Mouse (Mus musculus): Measurements from ENCODE around the gene Tmem63a.
"Not testable (repeated sequence)": the region's sequence is repeated elsewhere in the genome, so short reads cannot be mapped to it uniquely, and the experiment has no call there.

Tmem63a gene

DNA sequence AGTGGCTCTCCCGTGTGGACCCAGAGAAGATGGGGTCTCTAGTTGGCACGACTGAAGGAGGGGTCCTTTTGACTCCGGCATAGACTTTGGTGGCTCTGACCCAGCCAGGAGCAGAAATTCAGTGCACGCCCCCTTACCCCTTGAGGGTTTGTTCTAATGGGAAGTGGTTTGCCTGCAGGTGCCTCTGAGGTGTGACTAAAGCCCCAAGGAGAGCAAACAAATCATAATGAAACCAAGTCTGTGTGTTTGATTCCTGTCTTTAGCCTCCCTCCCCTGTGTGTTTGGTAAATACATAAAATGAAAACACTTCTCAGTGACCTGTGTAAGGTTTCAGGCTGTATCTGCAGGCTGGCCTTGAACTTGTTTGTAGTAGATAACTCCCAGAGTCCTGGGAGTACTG is 15.9 kb upstream of the Tmem63a start:
- DNase-seq (ENCODE audit: low read depth, low spot score), result peak; percentile 58

- no peak for DNase-seq (ENCODE audit: low read depth, low spot score)
Measured at GRCm38 (mm10) chr1:180929599-180929998, 12.5 kb upstream of the Tmem63a start.

GRCm38 (mm10) chr1:180931106-180931505 is 11.0 kb upstream of the Tmem63a start:
- DNase-seq (ENCODE audit: low read depth, low spot score), result no peak

- DNase-seq (ENCODE audit: low read depth, low spot score), result no peak
Measured at GRCm38 (mm10) chr1:180933659-180934058, 8.5 kb upstream of the Tmem63a start.

GRCm38 (mm10) chr1:180934467-180935419 is 7.4 kb upstream of the Tmem63a start, which contains the start of gene Lefty1:
TSS of gene Lefty1 (plus strand) at chr1:180935022.
- DNase-seq (ENCODE audit: low read depth, low spot score), result no peak

DNA sequence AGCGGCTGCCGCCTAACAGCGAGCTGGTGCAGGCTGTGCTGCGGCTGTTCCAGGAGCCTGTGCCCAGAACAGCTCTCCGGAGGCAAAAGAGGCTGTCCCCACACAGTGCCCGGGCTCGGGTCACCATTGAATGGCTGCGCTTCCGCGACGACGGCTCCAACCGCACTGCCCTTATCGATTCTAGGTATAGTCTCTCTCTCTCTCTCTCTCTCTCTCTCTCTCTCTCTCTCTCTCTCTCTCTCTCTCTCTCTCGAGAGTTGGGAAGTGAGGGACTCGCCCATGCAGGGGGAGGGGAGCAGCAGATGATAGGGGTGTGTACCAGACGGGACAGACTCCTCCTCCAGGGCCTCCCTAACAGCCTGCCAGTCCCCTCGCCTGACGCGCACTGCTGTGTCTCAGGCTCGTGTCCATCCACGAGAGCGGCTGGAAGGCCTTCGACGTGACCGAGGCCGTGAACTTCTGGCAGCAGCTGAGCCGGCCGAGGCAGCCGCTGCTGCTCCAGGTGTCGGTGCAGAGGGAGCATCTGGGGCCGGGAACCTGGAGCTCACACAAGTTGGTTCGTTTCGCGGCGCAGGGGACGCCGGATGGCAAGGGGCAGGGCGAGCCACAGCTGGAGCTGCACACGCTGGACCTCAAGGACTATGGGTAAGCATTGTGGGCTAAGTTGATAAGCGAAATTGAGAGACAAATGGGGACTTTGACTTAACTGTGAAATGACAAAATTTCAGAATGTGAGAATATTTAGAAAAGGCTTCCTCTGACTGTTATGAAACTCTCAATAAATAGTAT is 5.3 kb upstream of the Tmem63a start:
- peak; percentile 37 for DNase-seq (ENCODE audit: low read depth, low spot score)

GRCm38 (mm10) chr1:180937631-180938030 is 4.5 kb upstream of the Tmem63a start:
- DNase-seq (ENCODE audit: low read depth, low spot score), result not testable (repeated sequence)

GRCm38 (mm10) chr1:180938781-180939180 is 3.4 kb upstream of the Tmem63a start:
- DNase-seq (ENCODE audit: low read depth, low spot score), result not testable (repeated sequence)

DNA sequence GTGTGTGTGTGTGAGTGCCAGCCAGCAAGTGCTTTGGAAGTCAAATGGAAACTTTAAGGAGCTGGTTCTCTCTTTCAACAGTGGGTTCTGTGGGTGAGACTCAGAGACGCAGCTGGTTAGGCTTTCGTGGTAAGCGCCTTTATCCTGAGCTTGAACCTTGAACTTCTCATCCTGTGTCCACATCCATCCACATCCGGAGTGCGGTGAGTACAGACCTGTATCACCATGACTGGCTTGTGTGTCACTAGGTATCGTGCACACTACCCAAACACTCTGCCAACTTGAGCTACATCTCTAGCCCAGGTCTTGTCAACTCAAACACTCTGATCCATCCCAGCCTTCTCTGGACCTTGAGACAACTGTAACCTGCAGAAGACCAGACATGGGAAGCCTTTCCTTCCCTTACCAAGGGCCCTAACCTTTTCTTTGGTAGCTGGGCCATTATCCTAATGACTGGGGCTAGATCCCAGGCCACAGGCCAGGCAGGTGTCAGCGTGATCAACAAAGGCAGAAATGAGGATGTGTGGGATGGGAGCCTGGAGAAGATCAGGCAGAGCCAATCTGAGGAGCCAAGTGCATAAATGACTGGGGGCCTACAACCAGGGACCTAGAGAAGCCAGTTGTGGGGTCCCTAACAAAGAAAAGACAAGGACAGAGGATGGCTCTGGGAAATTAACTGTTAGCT is 1.2 kb upstream of the Tmem63a start:
- peak; percentile 60 for DNase-seq (ENCODE audit: low read depth, low spot score)

DNA sequence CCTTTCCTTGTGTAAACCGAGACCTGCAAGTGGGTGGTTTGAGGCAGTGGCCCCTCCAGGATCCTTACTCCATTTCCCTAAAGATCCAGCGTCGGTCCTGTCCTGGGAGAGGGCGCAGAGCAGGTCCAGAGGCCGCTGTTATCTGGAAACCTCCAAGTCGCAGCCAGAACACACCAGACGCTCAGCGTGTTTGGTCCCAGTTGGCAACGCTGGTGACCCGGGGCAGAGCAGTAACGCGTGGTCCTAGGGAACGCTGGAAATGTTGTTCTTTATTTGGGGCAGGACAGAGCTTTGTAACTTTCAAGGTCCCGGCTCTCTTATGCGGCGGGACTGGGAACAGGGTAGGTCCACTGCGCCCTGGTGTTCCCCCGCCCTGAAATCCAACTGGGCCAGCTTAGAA is 418 bp upstream of the Tmem63a start:
- no peak for DNase-seq (ENCODE audit: low read depth, low spot score)

DNA sequence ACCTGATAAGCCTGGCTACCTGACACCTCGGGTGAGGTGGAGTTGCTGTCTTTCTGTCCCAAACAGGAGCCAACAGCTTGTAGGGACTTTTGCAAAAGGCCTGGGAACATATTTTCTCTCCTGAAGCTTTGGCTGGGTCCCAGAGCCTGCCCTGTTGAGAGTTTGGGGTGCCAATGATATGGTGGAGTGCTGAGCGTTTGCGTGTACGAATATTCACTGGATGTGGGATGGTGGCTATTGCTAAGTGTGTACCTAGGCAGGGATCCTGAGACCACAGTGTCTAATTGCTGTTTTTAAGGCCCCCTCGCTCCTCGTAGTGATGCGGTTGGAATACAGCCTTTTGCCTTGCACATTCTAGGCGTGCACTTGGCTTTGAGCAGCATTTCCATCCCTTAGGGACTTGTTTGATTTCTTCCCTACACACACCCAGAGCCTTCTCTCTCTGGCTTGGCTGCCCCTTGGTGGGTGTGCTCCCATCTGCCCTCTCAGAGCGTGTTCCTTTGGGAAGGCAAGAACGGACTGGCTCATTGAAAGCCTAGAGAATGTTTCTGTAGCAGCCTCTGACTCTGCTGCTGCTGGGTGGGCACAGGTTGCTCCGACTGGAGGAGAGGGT is 994 bp downstream of the Tmem63a start:
- no peak for DNase-seq (ENCODE audit: low read depth, low spot score)

- no peak for DNase-seq (ENCODE audit: low read depth, low spot score)
Measured at GRCm38 (mm10) chr1:180943896-180944295, 1.8 kb downstream of the Tmem63a start.

- DNase-seq (ENCODE audit: low read depth, low spot score), result no peak
Measured at GRCm38 (mm10) chr1:180944553-180944952, 2.4 kb downstream of the Tmem63a start.

DNA sequence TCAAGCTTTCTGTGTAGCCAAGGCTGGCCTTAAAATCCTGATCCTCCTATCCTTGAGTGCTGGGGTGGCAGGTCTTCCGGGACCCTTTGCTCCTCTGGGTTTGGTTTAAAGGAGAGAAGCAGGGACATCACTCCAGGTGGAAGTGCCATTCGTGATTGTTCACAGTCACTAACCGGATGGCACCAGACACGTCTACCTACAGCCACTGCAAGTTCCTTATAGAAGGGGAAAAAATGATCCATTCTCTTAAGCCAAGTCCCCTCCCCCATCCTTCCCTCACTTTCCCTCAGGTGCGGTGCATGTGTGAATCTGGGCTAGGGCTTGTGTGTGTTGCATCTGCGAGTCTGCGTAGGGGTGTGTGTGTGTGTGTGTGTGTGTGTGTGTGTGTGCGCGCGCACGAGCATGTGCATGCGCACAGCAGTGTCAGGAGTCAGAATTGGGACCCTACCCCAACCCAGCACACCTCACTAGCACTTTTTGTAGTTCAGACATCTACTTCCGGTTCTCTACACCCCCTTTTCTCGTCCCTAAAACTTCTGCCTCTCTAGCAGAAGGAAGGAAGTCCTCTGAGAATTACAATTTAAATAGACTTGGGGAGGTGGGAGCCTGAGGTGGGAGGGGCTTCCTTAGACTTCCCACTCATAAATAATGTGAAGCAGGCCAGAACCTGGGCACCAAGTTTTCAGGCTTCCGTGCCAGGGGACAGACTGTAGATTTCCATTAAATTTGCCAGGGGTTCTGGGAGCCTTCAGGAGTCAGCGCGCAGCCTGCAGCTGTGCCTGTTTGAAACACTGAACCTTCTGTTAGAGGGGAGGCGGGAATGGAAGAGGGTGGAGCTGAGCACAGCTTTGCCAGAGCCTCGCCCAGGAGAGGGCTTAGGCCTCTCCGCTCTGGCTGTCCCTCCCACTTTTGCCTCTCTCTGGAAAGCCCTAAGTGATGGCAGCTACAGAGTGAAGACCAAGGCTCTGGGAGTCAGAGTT is 3.1 kb downstream of the Tmem63a start:
- peak; percentile 42 for DNase-seq (ENCODE audit: low read depth, low spot score)

DNA sequence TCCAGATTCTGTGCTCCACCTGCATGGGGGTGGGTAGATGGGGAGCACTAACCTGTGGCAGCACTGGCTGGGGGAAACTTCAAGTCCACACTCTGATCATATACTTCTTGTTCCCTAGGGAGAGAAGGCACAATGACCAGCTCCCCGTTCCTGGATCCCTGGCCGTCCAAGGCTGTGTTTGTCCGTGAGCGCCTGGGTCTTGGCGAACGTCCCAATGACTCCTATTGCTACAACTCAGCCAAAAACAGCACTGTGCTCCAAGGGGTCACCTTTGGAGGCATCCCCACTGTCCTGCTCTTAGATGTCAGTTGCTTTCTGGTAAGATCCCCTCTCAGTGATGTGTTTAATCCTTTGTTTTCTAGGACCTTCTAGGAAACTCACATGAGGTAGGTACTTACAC is 4.3 kb downstream of the Tmem63a start:
- no peak for DNase-seq (ENCODE audit: low read depth, low spot score)

GRCm38 (mm10) chr1:180952085-180952746 is 10.1 kb downstream of the Tmem63a start:
- no peak for DNase-seq (ENCODE audit: low read depth, low spot score)

- DNase-seq (ENCODE audit: low read depth, low spot score), result no peak
Measured at GRCm38 (mm10) chr1:180952808-180953207, 10.7 kb downstream of the Tmem63a start.

DNA sequence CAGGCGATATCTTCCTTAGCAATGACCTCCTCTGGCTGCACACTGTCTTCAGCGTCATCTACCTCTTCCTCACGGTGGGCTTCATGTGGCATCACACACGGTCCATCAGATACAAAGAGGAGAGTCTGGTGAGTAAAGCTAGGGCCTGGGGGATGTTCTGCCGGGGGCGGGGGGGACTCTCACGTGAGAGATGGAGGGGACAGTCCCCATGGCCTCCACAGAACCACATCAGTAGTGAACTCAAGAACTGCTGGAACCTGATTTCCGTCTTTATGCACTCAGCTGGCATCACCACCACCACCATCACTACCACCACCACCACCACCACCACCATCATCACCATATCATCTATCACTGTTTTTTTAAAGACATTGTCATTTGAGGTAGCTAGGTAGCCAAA is 14.3 kb downstream of the Tmem63a start:
- DNase-seq (ENCODE audit: low read depth, low spot score), result peak; percentile 35

DNA sequence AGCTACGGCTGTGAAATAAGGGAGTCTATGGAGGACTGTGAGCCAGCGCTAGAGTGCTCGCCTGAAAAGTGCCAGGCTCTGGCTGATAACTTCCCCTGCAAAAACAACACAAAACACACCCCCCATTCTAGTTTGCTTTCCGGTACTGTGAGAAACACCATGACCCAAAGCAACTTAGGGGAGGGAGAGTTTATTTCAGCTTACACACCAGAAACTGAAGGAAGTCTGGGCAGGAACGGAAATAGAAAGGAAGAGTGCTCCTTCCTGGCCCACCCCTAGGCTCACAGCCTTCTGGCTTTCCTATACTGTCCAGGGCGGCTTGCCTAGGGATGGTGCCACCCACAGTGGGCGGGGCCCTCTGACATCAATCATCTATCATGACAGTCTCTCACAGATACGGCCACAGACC is 14.8 kb downstream of the Tmem63a start:
- no peak for DNase-seq (ENCODE audit: low read depth, low spot score)

DNA sequence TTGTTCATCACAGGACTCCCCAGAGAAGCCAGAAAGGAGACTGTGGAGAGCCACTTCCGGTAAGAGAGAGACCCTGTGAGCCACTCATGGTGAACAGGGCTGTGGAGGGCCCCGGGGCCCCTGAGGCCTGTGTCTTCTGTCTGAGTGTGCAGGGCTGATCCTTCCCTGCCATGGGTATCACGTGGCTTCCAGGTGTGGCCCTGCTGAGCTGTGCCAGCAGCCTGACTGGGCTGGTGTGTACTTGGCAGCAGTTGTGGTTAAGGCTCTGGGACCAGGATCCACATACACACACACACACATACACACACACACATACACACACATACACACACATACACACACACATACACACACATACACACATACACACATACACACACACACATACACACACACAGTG is 15.8 kb downstream of the Tmem63a start:
- no peak for DNase-seq (ENCODE audit: low read depth, low spot score)
